Mouse (Mus musculus) kidney, adult 2 months (tissue): ENCODE data around the gene Wdfy4. TPM values are rescaled to one million over a fixed set of nuclear protein-coding genes. Genes with fewer than 3 reads are reported as not detected.

Experiments
- DNase-seq: peaks from one replicate; pipeline ENCODE4 v3.0.0; 2021
- H3K27ac ChIP-seq: fragments of 200-500 bp; 2 replicates; pipeline ENCODE4 v1.5.1; 2012; ENCODE audit warnings: low read depth, low read length, control low read depth, inconsistent platforms; ENCODE audit not compliant: insufficient read depth
- H3K27me3 ChIP-seq: fragments of 200-500 bp; replicated peaks from 2 replicates; pipeline ENCODE4 v1.6.1; 2012; ENCODE audit warnings: mild to moderate bottlenecking, moderate library complexity, low read length, inconsistent platforms; ENCODE audit not compliant: control insufficient read depth, insufficient read depth
- H3K36me3 ChIP-seq: fragments of 200-500 bp; 2 replicates; pipeline ENCODE4 v1.6.1; 2012; ENCODE audit warnings: mild to moderate bottlenecking, moderate library complexity, low read length, inconsistent platforms; ENCODE audit not compliant: control insufficient read depth, insufficient read depth
- H3K4me1 ChIP-seq: fragments of 200-500 bp; 2 replicates; pipeline ENCODE4 v1.6.1; 2011; ENCODE audit warnings: low read length; ENCODE audit not compliant: control insufficient read depth, insufficient read depth
- H3K4me3 ChIP-seq: fragments of 200-500 bp; 2 replicates; pipeline ENCODE4 v1.5.1; 2011; ENCODE audit warnings: mild to moderate bottlenecking, low read depth, low read length, control low read depth; ENCODE audit not compliant: insufficient read depth
- CTCF ChIP-seq: fragments of 200-500 bp; conservative IDR thresholded peaks from 2 replicates; pipeline ENCODE4 v1.5.1; 2011; ENCODE audit warnings: low read depth, mild to moderate bottlenecking, control low read depth, low read length, moderate library complexity, mixed read lengths; ENCODE audit not compliant: insufficient read depth, insufficient read length
- POLR2A ChIP-seq: fragments of 200-500 bp; IDR thresholded peaks from one replicate; pipeline ENCODE4 v1.6.1; 2011; ENCODE audit warnings: low read depth, low read length, control low read depth
- WGBS: fragments of 180-500 bp; shearing (Covaris S2); methylation state at CpG from one replicate; pipeline ENCODE4 v1.1.7; 2018; 5-methylcytosine and 5-hydroxymethylcytosine counted together
- polyA plus RNA-seq: library from polyadenylated mRNA; depleted of rRNA; stranded (reverse); fragments of >200 nt; gene quantifications from 2 replicates; pipeline ENCODE4 v1.2.3, GENCODE M21; 2012

Wdfy4 gene
- polyA plus RNA-seq, 1 experiment, result 4.1 TPM

DNA sequence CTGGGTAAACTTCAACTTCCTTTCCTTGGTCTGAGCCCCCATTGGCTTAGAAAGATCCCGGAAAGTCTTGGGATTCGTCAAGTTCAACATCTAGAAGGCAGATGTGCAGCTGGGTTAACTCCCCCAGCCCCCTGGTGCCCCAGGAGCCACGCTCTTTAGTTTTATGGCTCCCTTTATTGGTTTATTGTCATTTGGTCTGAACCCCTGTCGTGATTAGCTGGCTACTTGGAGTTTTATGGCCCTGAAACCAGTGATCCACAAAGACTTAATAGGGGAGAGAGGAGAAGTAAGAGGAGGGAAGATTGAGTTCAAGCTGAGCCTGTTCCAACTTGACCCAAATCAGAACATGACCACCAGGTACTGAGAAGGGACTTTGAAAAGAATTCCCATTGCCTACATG, 198.6 kb downstream of the Wdfy4 start:
- WGBS, result 26% methylated on average over 4 of the region's 4 CpGs

GRCm38 (mm10) chr14:32984176-32984738, 201.1 kb downstream of the Wdfy4 start:
- DNase-seq, result no peak
- Histone ChIP-seq H3K4me3 (no peak overlapping the region), H3K36me3 (no peaks in the 10 kb centered on the region), H3K27ac (no peak overlapping the region), H3K27me3 (no peaks in the 10 kb centered on the region), H3K4me1 (no peaks in the 10 kb centered on the region)
- WGBS, result 51% methylated on average over 6 of the region's 6 CpGs
- TF ChIP-seq CTCF (no peak), POLR2A (no peak)

More for the DNA sequence above, 198.6 kb downstream of the Wdfy4 start:
- no peaks in the 10 kb centered on the region for H3K36me3 ChIP-seq
- no peak overlapping the region for H3K4me3 ChIP-seq
- TF ChIP-seq CTCF (no peak), POLR2A (no peak)
- H3K4me1 ChIP-seq, result no peaks in the 10 kb centered on the region
- H3K27me3 ChIP-seq, result no peaks in the 10 kb centered on the region
- H3K27ac ChIP-seq, result no peak overlapping the region
- DNase-seq, result no peak

DNA sequence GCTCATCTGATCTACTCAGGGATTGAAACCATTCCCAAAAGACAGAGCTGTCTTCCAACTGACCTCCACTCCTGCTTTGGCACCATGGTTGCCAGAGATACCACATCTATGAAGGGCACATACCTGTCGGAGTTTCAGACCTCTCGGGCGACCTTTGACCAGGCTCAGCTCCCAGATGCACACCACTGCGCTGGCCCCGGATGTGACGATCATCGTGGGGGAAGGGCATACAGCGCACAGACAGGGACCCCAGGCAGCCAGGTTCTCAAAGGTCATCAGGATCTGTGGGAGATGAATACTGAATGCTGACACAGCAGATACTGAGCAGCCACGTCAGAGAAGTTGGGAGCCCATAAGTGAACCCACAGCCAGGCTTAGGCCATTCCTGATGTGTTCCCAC, 214.6 kb downstream of the Wdfy4 start:
- DNase-seq, result no peak
- no peak for TF ChIP-seq CTCF
- TF ChIP-seq POLR2A, result no peak
- Histone ChIP-seq H3K4me1 (no peaks in the 10 kb centered on the region), H3K27me3 (no peaks in the 10 kb centered on the region), H3K4me3 (no peak overlapping the region), H3K27ac (no peak overlapping the region), H3K36me3 (no peaks in the 10 kb centered on the region)
- 80% methylated on average over 9 of the region's 9 CpGs for WGBS

GRCm38 (mm10) chr14:32964742-32965141, 220.6 kb downstream of the Wdfy4 start:
- 33% methylated on average over 10 of the region's 10 CpGs for WGBS
- H3K4me3 ChIP-seq, result no peak overlapping the region
- no peaks in the 10 kb centered on the region for H3K4me1 ChIP-seq
- no peak overlapping the region for H3K27ac ChIP-seq
- H3K36me3 ChIP-seq, result no peaks in the 10 kb centered on the region
- no peak for DNase-seq
- TF ChIP-seq CTCF, result no peak
- TF ChIP-seq POLR2A, result no peak
- no peaks in the 10 kb centered on the region for H3K27me3 ChIP-seq

DNA sequence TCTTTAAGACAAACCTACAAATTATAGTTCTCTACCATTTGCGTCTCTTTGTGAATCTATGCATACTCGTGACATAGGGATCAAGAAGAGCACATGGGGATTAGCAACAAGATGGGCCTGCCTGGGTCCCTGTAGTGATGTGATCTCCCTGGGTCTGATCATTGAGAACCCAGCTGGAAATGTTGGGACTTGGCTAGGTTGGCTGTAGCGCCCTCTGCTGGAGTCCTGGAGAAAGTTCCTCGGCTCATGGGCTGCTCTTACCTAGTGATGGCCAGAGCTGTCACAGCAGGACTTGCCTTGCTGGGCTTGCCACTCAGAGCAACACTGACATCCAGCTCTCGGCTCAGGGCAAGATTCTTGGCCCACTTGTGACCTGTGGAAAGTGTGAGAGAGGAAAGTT, 224.8 kb downstream of the Wdfy4 start:
- Histone ChIP-seq H3K27me3 (no peaks in the 10 kb centered on the region), H3K27ac (no peak overlapping the region), H3K4me3 (no peak overlapping the region), H3K4me1 (no peaks in the 10 kb centered on the region), H3K36me3 (no peaks in the 10 kb centered on the region)
- 55% methylated on average over 5 of the region's 5 CpGs for WGBS
- TF ChIP-seq POLR2A (no peak), CTCF (peak; percentile 87)
- peak; percentile 64 for DNase-seq

- Histone ChIP-seq H3K4me1 (no peaks in the 10 kb centered on the region), H3K36me3 (no peaks in the 10 kb centered on the region), H3K4me3 (no peak overlapping the region), H3K27ac (no peak overlapping the region), H3K27me3 (no peaks in the 10 kb centered on the region)
- WGBS, result 21% methylated on average over 8 of the region's 8 CpGs
- peak; percentile 43 for DNase-seq
- TF ChIP-seq CTCF (no peak), POLR2A (no peak)
These were observed 226.6 kb downstream of the Wdfy4 start for GRCm38 (mm10) chr14:32958671-32959070.

- DNase-seq, result peak; percentile 12
- Histone ChIP-seq H3K27ac (no peak overlapping the region), H3K4me1 (no peaks in the 10 kb centered on the region), H3K4me3 (no peak overlapping the region), H3K27me3 (no peaks in the 10 kb centered on the region), H3K36me3 (no peaks in the 10 kb centered on the region)
- TF ChIP-seq POLR2A, result no peak
- 68% methylated on average over 8 of the region's 8 CpGs for WGBS
These were observed 228.8 kb downstream of the Wdfy4 start for GRCm38 (mm10) chr14:32956486-32956885.
